Mouse (Mus musculus) intestine, postnatal 0 days (tissue): ENCODE measurements at regions not wholly inside any gene's neighbourhood (a gene's known extent, or its start where the extent isn't known, plus 50 kb on each side); places are given as distances from the start of the nearest gene placed in this dataset.

Experiments used
- ATAC-seq: fragments of 200-750 bp; cut with Nextera tagmentation; 2 replicates; pipeline ENCODE4 v1.8.0; 2017; ENCODE audit warnings: mild to moderate bottlenecking, moderate TSS enrichment, moderate library complexity
- H3K27ac ChIP-seq: fragments of 300-500 bp; sonication (generic); 2 replicates; pipeline ENCODE4 v1.5.1; 2014; ENCODE audit warnings: mild to moderate bottlenecking, low read depth, low read length, moderate library complexity
- H3K27me3 ChIP-seq: fragments of 300-500 bp; sonication (generic); replicated peaks from 2 replicates; pipeline ENCODE4 v1.6.1; 2014; ENCODE audit warnings: low read length, mixed read lengths; ENCODE audit not compliant: control insufficient read depth, insufficient read depth
- H3K36me3 ChIP-seq: fragments of 300-500 bp; sonication (generic); 2 replicates; pipeline ENCODE4 v1.6.1; 2014; ENCODE audit warnings: mild to moderate bottlenecking, moderate library complexity; ENCODE audit not compliant: control insufficient read depth, insufficient read depth
- H3K4me1 ChIP-seq: fragments of 300-500 bp; sonication (generic); replicated peaks from 2 replicates; pipeline ENCODE4 v1.6.1; 2014; ENCODE audit warnings: antibody characterized with exemption, low read length, mixed read lengths; ENCODE audit not compliant: control insufficient read depth, insufficient read depth
- H3K4me2 ChIP-seq: fragments of 300-500 bp; sonication (generic); replicated peaks from 2 replicates; pipeline ENCODE4 v1.6.1; 2014; ENCODE audit warnings: low read depth, mild to moderate bottlenecking, moderate library complexity
- H3K4me3 ChIP-seq: fragments of 300-500 bp; sonication (generic); 2 replicates; pipeline ENCODE4 v1.5.1; 2014; ENCODE audit warnings: low read depth, low read length
- H3K9ac ChIP-seq: fragments of 300-500 bp; sonication (generic); 2 replicates; pipeline ENCODE4 v1.6.1; 2014; ENCODE audit warnings: mild to moderate bottlenecking, low read depth, low read length
- H3K9me3 ChIP-seq: fragments of 300-500 bp; sonication (generic); 2 replicates; pipeline ENCODE4 v1.6.1; 2016; ENCODE audit warnings: mixed run types; ENCODE audit not compliant: control insufficient read depth
- CTCF ChIP-seq: sonication (generic); IDR thresholded peaks from 2 replicates; pipeline ENCODE4 v1.5.1; 2016; ENCODE audit warnings: low read depth, mild to moderate bottlenecking, control low read depth, antibody characterized with exemption, moderate library complexity
- WGBS: fragments of 180-500 bp; shearing (Covaris S2); extraction: QIAGEN DNeasy Blood & Tissue Kit; methylation state at CpG from one replicate; pipeline ENCODE4 v1.1.7; 2014; 5-methylcytosine and 5-hydroxymethylcytosine counted together

DNA sequence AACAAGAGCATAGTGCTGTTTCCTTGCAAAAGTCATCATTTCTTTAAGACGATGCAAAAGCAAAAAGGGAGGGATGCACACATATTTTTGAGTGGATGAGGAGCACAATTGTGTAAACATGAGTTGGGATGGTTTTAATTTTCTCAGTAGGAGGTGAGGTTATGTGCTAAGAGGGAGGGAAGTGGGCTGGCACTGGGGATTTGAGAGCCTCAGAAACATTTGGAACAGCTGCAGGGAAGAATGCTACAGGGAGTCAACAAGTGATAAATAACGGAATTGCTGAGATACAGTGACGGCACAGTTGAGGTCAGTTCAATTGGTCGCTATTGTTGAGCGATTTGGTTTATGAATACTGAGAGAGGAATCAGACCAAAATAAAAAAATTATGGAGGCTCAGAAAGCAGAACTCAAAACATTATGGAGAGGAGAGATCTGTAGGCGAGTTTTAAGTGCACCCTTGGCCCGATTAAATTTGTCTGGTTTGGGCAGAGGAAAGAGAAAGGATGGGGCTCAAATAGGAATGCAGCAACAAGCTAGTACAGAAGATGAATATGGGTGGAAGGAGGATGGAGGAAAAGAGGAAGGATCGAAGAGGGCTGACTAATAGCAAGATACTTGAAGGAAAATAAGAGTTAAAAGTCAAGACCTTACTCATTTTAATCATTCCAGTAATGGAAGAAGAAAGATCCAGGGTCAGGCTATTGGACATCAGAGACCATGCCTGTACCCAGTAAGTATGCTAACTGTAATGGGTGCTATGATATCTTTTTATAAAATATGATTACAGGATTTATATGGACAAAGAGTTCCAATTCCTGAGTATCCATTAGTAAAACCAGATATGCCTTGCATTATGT, 259.0 kb downstream of the Trim52 start:
- Histone ChIP-seq H3K4me2 (no peak overlapping the region), H3K9me3 (no peaks in the 10 kb centered on the region), H3K9ac (no peak overlapping the region), H3K4me3 (no peak overlapping the region), H3K27me3 (no peaks in the 10 kb centered on the region), H3K36me3 (no peaks in the 10 kb centered on the region), H3K27ac (no peak overlapping the region), H3K4me1 (no peaks in the 10 kb centered on the region)
- TF ChIP-seq CTCF, result no peak
- 56% methylated on average over 8 of the region's 8 CpGs for WGBS
- ATAC-seq, result no peak

DNA sequence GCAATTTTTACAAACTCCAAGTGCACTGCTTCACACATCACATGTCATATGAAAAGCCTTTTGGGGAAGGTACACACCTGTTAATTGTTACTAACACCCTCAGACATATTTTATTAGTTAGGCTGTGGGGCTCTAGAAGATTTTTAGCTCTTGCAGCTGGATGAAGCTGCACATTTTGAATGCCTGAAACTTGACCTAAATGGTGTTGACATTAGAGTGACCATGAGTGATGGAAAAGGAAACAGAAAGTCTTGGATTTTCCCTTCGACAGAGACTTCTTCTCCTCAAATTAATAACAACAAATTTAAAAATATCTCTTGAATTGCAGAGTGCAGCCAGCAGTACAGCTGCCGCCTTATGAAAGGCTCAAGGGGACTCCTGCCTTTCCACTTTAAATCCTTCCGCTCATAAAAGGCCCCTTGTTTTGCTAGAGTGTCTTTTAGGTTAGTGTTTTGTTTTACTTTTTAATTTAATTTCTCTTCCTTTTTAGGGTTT, 259.7 kb downstream of the Trim52 start:
- Histone ChIP-seq H3K4me2 (no peak overlapping the region), H3K9ac (no peak overlapping the region), H3K9me3 (no peaks in the 10 kb centered on the region), H3K36me3 (no peaks in the 10 kb centered on the region), H3K4me1 (no peaks in the 10 kb centered on the region), H3K27me3 (no peaks in the 10 kb centered on the region), H3K4me3 (no peak overlapping the region), H3K27ac (no peak overlapping the region)
- WGBS, result 58% methylated on average over 3 of the region's 3 CpGs
- ATAC-seq, result no peak
- TF ChIP-seq CTCF, result no peak

- no peaks in the 10 kb centered on the region for H3K4me1 ChIP-seq
- H3K9me3 ChIP-seq, result no peaks in the 10 kb centered on the region
- H3K4me3 ChIP-seq, result no peak overlapping the region
- H3K27me3 ChIP-seq, result no peaks in the 10 kb centered on the region
- no peak overlapping the region for H3K9ac ChIP-seq
- WGBS, result 53% methylated on average over 1 of the region's 1 CpGs
- H3K27ac ChIP-seq, result no peak overlapping the region
- no peak for TF ChIP-seq CTCF
- no peak overlapping the region for H3K4me2 ChIP-seq
- H3K36me3 ChIP-seq, result no peaks in the 10 kb centered on the region
- ATAC-seq, result no peak
These were observed 267.5 kb downstream of the Trim52 start for GRCm38 (mm10) chr14:106373451-106373850.

DNA sequence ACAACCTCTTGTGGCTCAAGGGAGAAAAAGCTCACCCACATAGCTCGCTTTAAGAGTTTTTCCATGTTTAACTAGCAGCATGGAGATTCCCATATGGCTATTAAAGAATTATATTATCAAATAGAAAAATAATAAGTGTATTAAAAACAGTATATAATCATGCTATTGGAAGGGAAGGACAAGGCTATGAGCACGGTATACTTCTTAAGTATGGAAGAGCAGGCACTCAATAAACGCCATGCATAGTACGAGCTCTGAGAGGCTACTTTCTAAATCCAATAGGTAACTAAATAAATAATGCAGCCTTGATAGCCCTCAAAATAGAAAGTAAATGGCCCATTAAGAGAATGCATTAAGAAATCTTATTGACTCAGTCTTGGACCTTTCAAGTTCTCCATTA, 273.6 kb downstream of the Trim52 start:
- 78% methylated on average over 4 of the region's 4 CpGs for WGBS
- no peaks in the 10 kb centered on the region for H3K9me3 ChIP-seq
- no peak overlapping the region for H3K4me2 ChIP-seq
- no peak for TF ChIP-seq CTCF
- no peaks in the 10 kb centered on the region for H3K27me3 ChIP-seq
- H3K36me3 ChIP-seq, result no peaks in the 10 kb centered on the region
- H3K27ac ChIP-seq, result no peak overlapping the region
- no peaks in the 10 kb centered on the region for H3K4me1 ChIP-seq
- no peak for ATAC-seq
- H3K4me3 ChIP-seq, result no peak overlapping the region
- H3K9ac ChIP-seq, result no peak overlapping the region

- 61% methylated on average over 3 of the region's 3 CpGs for WGBS
- ATAC-seq, result no peak
- Histone ChIP-seq H3K4me3 (no peak overlapping the region), H3K4me1 (no peaks in the 10 kb centered on the region), H3K9ac (no peak overlapping the region), H3K4me2 (no peak overlapping the region), H3K9me3 (no peaks in the 10 kb centered on the region), H3K36me3 (no peaks in the 10 kb centered on the region), H3K27ac (no peak overlapping the region), H3K27me3 (no peaks in the 10 kb centered on the region)
- no peak for TF ChIP-seq CTCF
These were observed 281.7 kb downstream of the Trim52 start for GRCm38 (mm10) chr14:106387671-106388070.

- H3K27ac ChIP-seq, result no peak overlapping the region
- WGBS, result 63% methylated on average over 9 of the region's 9 CpGs
These were observed 284.5 kb downstream of the Trim52 start for GRCm38 (mm10) chr14:106390546-106390945.

More at GRCm38 (mm10) chr14:106390546-106390945, 284.5 kb downstream of the Trim52 start:
- Histone ChIP-seq H3K36me3 (no peaks in the 10 kb centered on the region), H3K9me3 (no peaks in the 10 kb centered on the region), H3K27me3 (no peaks in the 10 kb centered on the region), H3K4me2 (no peak overlapping the region), H3K9ac (no peak overlapping the region), H3K4me3 (no peak overlapping the region), H3K4me1 (no peaks in the 10 kb centered on the region)
- no peak for ATAC-seq
- no peak for TF ChIP-seq CTCF
